Mouse (Mus musculus): ENCODE results near the gene Rnpepl1. TPM values are rescaled to one million over a fixed set of nuclear protein-coding genes. Genes with fewer than 3 reads are reported as not detected.

Rnpepl1 gene
- polyA plus RNA-seq, 1 experiment = 164 TPM

- Histone ChIP-seq H3K27me3 (ENCODE audit: control insufficient read depth, insufficient read depth, low read length) (no peaks in the 10 kb centered on the region), H3K4me3 (ENCODE audit: extremely low read depth, insufficient read depth, insufficient read length) (no peak overlapping the region), H3K27ac (ENCODE audit: insufficient read depth, low read length) (no peak overlapping the region), H3K4me1 (ENCODE audit: control insufficient read depth, insufficient read depth, insufficient read length) (no peaks in the 10 kb centered on the region), H3K36me3 (ENCODE audit: control insufficient read depth, insufficient read depth, low read length) (no peaks in the 10 kb centered on the region)
- 78% methylated on average over 8 of the region's 8 CpGs for WGBS
- DNase-seq (ENCODE audit: low read depth in 1 of 2, low spot score in 2 of 2) = no peak
- no peak for TF ChIP-seq CTCF (IDR thresholded peaks at IDR 0.05; ENCODE audit: extremely low read depth, insufficient read depth, insufficient read length, insufficient replicate concordance)
- TF ChIP-seq POLR2A (IDR thresholded peaks at IDR 0.05; ENCODE audit: low read depth, low read length) = no peak
Observed at GRCm38 (mm10) chr1:92875360-92876111, 35.0 kb upstream of the Rnpepl1 start.

GRCm38 (mm10) chr1:92877431-92877978, 33.1 kb upstream of the Rnpepl1 start:
- Histone ChIP-seq H3K27me3 (ENCODE audit: control insufficient read depth, insufficient read depth, low read length) (no peaks in the 10 kb centered on the region), H3K27ac (ENCODE audit: insufficient read depth, low read length) (no peak overlapping the region), H3K4me3 (ENCODE audit: extremely low read depth, insufficient read depth, insufficient read length) (no peak overlapping the region), H3K4me1 (ENCODE audit: control insufficient read depth, insufficient read depth, insufficient read length) (no peaks in the 10 kb centered on the region), H3K36me3 (ENCODE audit: control insufficient read depth, insufficient read depth, low read length) (no peaks in the 10 kb centered on the region)
- 85% methylated on average over 12 of the region's 12 CpGs for WGBS
- TF ChIP-seq CTCF (IDR thresholded peaks at IDR 0.05; ENCODE audit: extremely low read depth, insufficient read depth, insufficient read length, insufficient replicate concordance) = no peak
- TF ChIP-seq POLR2A (IDR thresholded peaks at IDR 0.05; ENCODE audit: low read depth, low read length) = no peak
- no peak for DNase-seq (ENCODE audit: low read depth in 1 of 2, low spot score in 2 of 2)

GRCm38 (mm10) chr1:92878066-92878741, 32.4 kb upstream of the Rnpepl1 start:
- H3K4me3 ChIP-seq (ENCODE audit: extremely low read depth, insufficient read depth, insufficient read length) = no peak overlapping the region
- no peaks in the 10 kb centered on the region for H3K36me3 ChIP-seq (ENCODE audit: control insufficient read depth, insufficient read depth, low read length)
- no peak for DNase-seq (ENCODE audit: low read depth in 1 of 2, low spot score in 2 of 2)
- H3K27me3 ChIP-seq (ENCODE audit: control insufficient read depth, insufficient read depth, low read length) = no peaks in the 10 kb centered on the region
- 83% methylated on average over 13 of the region's 13 CpGs for WGBS
- no peaks in the 10 kb centered on the region for H3K4me1 ChIP-seq (ENCODE audit: control insufficient read depth, insufficient read depth, insufficient read length)
- no peak overlapping the region for H3K27ac ChIP-seq (ENCODE audit: insufficient read depth, low read length)
- TF ChIP-seq POLR2A (IDR thresholded peaks at IDR 0.05; ENCODE audit: low read depth, low read length) (no peak), CTCF (IDR thresholded peaks at IDR 0.05; ENCODE audit: extremely low read depth, insufficient read depth, insufficient read length, insufficient replicate concordance) (no peak)

GRCm38 (mm10) chr1:92879266-92879665, 31.3 kb upstream of the Rnpepl1 start:
- DNase-seq (ENCODE audit: low read depth in 1 of 2, low spot score in 2 of 2) = no peak

GRCm38 (mm10) chr1:92880101-92880500, 30.5 kb upstream of the Rnpepl1 start:
- Histone ChIP-seq H3K36me3 (ENCODE audit: control insufficient read depth, insufficient read depth, low read length) (no peaks in the 10 kb centered on the region), H3K4me1 (ENCODE audit: control insufficient read depth, insufficient read depth, insufficient read length) (no peaks in the 10 kb centered on the region), H3K27ac (ENCODE audit: insufficient read depth, low read length) (no peak overlapping the region), H3K4me3 (ENCODE audit: extremely low read depth, insufficient read depth, insufficient read length) (no peak overlapping the region), H3K27me3 (ENCODE audit: control insufficient read depth, insufficient read depth, low read length) (no peaks in the 10 kb centered on the region)
- WGBS = 89% methylated on average over 5 of the region's 5 CpGs
- TF ChIP-seq CTCF (IDR thresholded peaks at IDR 0.05; ENCODE audit: extremely low read depth, insufficient read depth, insufficient read length, insufficient replicate concordance) (no peak), POLR2A (IDR thresholded peaks at IDR 0.05; ENCODE audit: low read depth, low read length) (no peak)
- no peak for DNase-seq (ENCODE audit: low read depth in 1 of 2, low spot score in 2 of 2)

More at GRCm38 (mm10) chr1:92879266-92879665, 31.3 kb upstream of the Rnpepl1 start:
- WGBS = 92% methylated on average over 12 of the region's 12 CpGs
- Histone ChIP-seq H3K36me3 (ENCODE audit: control insufficient read depth, insufficient read depth, low read length) (no peaks in the 10 kb centered on the region), H3K27ac (ENCODE audit: insufficient read depth, low read length) (no peak overlapping the region), H3K4me3 (ENCODE audit: extremely low read depth, insufficient read depth, insufficient read length) (no peak overlapping the region), H3K4me1 (ENCODE audit: control insufficient read depth, insufficient read depth, insufficient read length) (no peaks in the 10 kb centered on the region), H3K27me3 (ENCODE audit: control insufficient read depth, insufficient read depth, low read length) (no peaks in the 10 kb centered on the region)
- TF ChIP-seq CTCF (IDR thresholded peaks at IDR 0.05; ENCODE audit: extremely low read depth, insufficient read depth, insufficient read length, insufficient replicate concordance) (no peak), POLR2A (IDR thresholded peaks at IDR 0.05; ENCODE audit: low read depth, low read length) (no peak)

GRCm38 (mm10) chr1:92881982-92882381, 28.6 kb upstream of the Rnpepl1 start:
- H3K27ac ChIP-seq (ENCODE audit: insufficient read depth, low read length) = no peak overlapping the region
- no peak overlapping the region for H3K4me3 ChIP-seq (ENCODE audit: extremely low read depth, insufficient read depth, insufficient read length)
- DNase-seq (ENCODE audit: low read depth in 1 of 2, low spot score in 2 of 2) = no peak
- no peaks in the 10 kb centered on the region for H3K27me3 ChIP-seq (ENCODE audit: control insufficient read depth, insufficient read depth, low read length)
- 85% methylated on average over 6 of the region's 6 CpGs for WGBS
- no peaks in the 10 kb centered on the region for H3K36me3 ChIP-seq (ENCODE audit: control insufficient read depth, insufficient read depth, low read length)
- H3K4me1 ChIP-seq (ENCODE audit: control insufficient read depth, insufficient read depth, insufficient read length) = no peaks in the 10 kb centered on the region
- TF ChIP-seq CTCF (IDR thresholded peaks at IDR 0.05; ENCODE audit: extremely low read depth, insufficient read depth, insufficient read length, insufficient replicate concordance) (no peak), POLR2A (IDR thresholded peaks at IDR 0.05; ENCODE audit: low read depth, low read length) (no peak)
